Mouse (Mus musculus) left cerebral cortex, adult 2 months (tissue): Measurements from ENCODE around the gene Pabpc4. TPM values are rescaled to one million over a fixed set of nuclear protein-coding genes. Genes with fewer than 3 reads are reported as not detected.
A peak's percentile ranks its signal among the peaks of the same experiment; 100 is the strongest.

Source experiments
- DNase-seq, 2 experiments: peaks; one replicate each; pipeline ENCODE4 v3.0.0; 2021 to 2022; ENCODE audit warnings: low spot score in 2 of 2, mixed read lengths in 1 of 2; ENCODE audit errors: extremely low spot score in 1 of 2
- H3K27ac ChIP-seq: fragments of 200-600 bp; 2 replicates; pipeline ENCODE4 v1.8.1; 2022
- H3K4me3 ChIP-seq: fragments of 200-600 bp; 2 replicates; pipeline ENCODE4 v1.8.1; 2022
- CTCF ChIP-seq: fragments of 200-600 bp; IDR thresholded peaks from 2 replicates; pipeline ENCODE4 v1.8.1; 2022; ENCODE audit warnings: antibody characterized with exemption, mild to moderate bottlenecking, moderate library complexity
- intact Hi-C: fragments of 180-260 bp; cut with DNase I; formaldehyde crosslinking; loops from one replicate; pipeline ENCODE4 v1.15.1; 2025
- long read RNA-seq, 2 experiments: library from polyadenylated mRNA; stranded (forward); transcript quantifications; one replicate each; pipeline ENCODE4 v2.0.0; 2021; ENCODE audit warnings: borderline mapping rate in 2 of 2
- total RNA-seq, 2 experiments: library from RNA; stranded (reverse); gene quantifications; 2 replicates each; pipeline ENCODE4 v1.2.3; 2021

Pabpc4 gene
- total RNA-seq: 10 to 100 TPM; 44.9 to 45.4 TPM
- long read RNA-seq, experiment 1, transcript Pabpc4-202 (15 exons, 3,019 nt): major isoform, 9 of 33 reads
- long read RNA-seq, experiment 1, partial matches to known transcripts: 6 of 33 reads
- long read RNA-seq, experiment 1, other reads (novel, unspliced or antisense): 13 of 33 reads
- long read RNA-seq, experiment 2, transcript Pabpc4-202 (15 exons, 3,019 nt): major isoform, 8 of 23 reads
- long read RNA-seq, experiment 2, partial matches to known transcripts: 3 of 23 reads
- long read RNA-seq, experiment 2, other reads (novel, unspliced or antisense): 10 of 23 reads

GRCm38 (mm10) chr4:123261721-123262401 lies at the start of gene Pabpc4:
Gene Pabpc4, plus strand, starts transcription at chr4:123262351.
- no peak for TF ChIP-seq CTCF
- intact Hi-C loops: no loop called here
- no peak within 1 kb of the TSS for H3K27ac ChIP-seq
- no peak for DNase-seq
- H3K4me3 ChIP-seq: no peak within 1 kb of the TSS

- no peak overlapping the region for H3K4me3 ChIP-seq
- no peak for TF ChIP-seq CTCF
- no peak overlapping the region for H3K27ac ChIP-seq
- no peak for DNase-seq
- intact Hi-C loops: no loop called here
These were observed 48.2 kb upstream of the Pabpc4 start for GRCm38 (mm10) chr4:123213975-123214374.

GRCm38 (mm10) chr4:123215367-123215766 lies 46.8 kb upstream of the Pabpc4 start:
- H3K27ac ChIP-seq: no peak overlapping the region
- no peak for TF ChIP-seq CTCF
- no peak overlapping the region for H3K4me3 ChIP-seq
- intact Hi-C loops: no loop called here
- DNase-seq: no peak

DNA sequence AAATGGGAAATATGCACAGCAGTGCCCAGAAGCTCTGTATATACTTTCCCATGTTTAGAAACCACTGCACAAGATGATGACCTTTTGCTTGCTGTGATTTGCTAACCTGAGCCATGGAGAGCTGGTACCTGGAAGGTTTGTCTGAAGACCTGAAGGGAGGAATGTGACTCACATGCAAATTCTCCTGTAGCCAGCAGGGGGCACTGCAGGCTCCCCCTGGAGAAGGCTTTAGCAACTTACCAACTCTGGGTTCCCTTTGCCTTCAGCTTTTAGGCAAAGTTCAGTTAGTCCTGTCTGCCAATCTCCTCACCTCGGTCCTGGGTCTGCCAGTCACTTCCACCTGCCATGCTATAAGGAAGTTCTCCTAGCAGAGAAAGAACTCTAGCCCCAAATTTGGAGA lies 45.4 kb upstream of the Pabpc4 start:
- intact Hi-C loops: no loop called here
- peak; percentile 50 to 53 for DNase-seq
- H3K4me3 ChIP-seq: no peak overlapping the region

GRCm38 (mm10) chr4:123219720-123220357 lies 42.3 kb upstream of the Pabpc4 start:
- Histone ChIP-seq H3K4me3 (no peak overlapping the region), H3K27ac (no peak overlapping the region)
- peak; percentile 98 for TF ChIP-seq CTCF
- intact Hi-C loops: loop anchor here (1.0 kb wide), 1 partner anchor 34 kb away; no protein-coding TSS in a partner anchor
- peak; percentile 76 to 81 for DNase-seq

More for the DNA sequence above, 45.4 kb upstream of the Pabpc4 start:
- H3K27ac ChIP-seq: no peak overlapping the region
- TF ChIP-seq CTCF: peak; percentile 98

DNA sequence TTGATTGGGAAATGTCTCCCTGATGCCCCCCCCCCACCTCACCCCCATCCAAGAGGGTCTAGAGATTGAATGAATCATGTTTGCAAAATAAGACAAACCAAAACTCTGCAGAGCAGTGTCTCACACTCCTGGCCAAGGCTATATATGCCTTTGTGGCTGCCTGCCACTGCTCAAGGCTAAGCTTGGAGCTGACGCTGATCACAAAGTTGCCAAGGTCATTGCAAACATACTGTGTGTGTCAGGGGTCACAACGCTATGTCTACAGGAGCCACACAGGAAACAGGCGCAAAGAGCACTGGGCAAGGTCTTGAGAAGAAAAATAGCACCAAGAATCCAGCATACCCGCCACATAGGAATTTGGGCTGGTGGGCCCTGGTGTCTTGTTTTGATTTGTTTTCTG lies 41.5 kb upstream of the Pabpc4 start:
- no peak for TF ChIP-seq CTCF
- DNase-seq: no peak
- no peak overlapping the region for H3K4me3 ChIP-seq
- intact Hi-C loops: no loop called here
- no peak overlapping the region for H3K27ac ChIP-seq

DNA sequence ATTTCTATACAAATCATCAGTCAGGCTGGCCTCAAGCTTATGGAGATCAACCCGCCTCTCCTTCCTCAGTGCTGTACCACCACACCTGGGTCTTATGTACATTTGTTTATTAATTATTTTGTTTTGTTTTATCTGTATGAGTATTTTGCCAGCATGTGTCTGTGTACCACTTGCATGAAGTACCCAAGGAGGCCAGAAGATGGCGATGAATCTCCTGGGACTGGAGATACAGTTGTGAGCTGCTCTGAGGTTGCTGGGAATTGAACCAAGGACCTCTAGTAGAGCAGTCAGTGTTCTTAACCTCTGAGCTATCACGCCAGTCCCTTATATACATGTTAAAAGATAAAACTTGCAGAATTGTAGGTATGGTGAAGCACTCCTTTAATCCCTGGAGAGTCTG lies 38.8 kb upstream of the Pabpc4 start:
- DNase-seq: no peak
- no peak overlapping the region for H3K27ac ChIP-seq
- no peak overlapping the region for H3K4me3 ChIP-seq
- intact Hi-C loops: no loop called here
- TF ChIP-seq CTCF: peak; percentile 47

GRCm38 (mm10) chr4:123225718-123226403 lies 36.3 kb upstream of the Pabpc4 start:
- no peak for TF ChIP-seq CTCF
- intact Hi-C loops: no loop called here
- Histone ChIP-seq H3K27ac (no peak overlapping the region), H3K4me3 (no peak overlapping the region)
- DNase-seq: no peak

- no peak for DNase-seq
- intact Hi-C loops: no loop called here
These were observed 34.4 kb upstream of the Pabpc4 start for GRCm38 (mm10) chr4:123227707-123228106.

DNA sequence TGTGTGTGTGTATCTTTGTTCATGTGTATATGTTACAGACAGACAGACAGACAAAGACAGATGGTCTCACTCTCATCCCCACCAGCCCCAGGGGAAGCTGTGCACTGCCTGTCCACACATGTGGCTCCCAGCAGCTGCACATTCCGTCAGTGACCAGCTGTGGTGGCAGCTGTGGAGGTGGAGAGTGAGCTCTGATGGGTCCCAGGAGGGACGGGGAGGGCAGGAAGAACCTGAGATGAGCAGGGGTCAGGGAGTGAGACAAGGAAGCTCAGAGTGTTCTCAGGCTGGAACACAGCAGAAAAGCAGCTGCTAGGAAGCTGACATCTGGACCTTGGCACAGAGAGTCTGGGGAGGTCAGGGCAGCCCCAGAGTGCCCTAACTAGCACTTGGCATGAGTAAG lies 33.9 kb upstream of the Pabpc4 start:
- no peak for DNase-seq
- no peak for TF ChIP-seq CTCF
- Histone ChIP-seq H3K27ac (no peak overlapping the region), H3K4me3 (no peak overlapping the region)
- intact Hi-C loops: no loop called here

More at GRCm38 (mm10) chr4:123227707-123228106, 34.4 kb upstream of the Pabpc4 start:
- no peak overlapping the region for H3K27ac ChIP-seq
- H3K4me3 ChIP-seq: no peak overlapping the region
- no peak for TF ChIP-seq CTCF

DNA sequence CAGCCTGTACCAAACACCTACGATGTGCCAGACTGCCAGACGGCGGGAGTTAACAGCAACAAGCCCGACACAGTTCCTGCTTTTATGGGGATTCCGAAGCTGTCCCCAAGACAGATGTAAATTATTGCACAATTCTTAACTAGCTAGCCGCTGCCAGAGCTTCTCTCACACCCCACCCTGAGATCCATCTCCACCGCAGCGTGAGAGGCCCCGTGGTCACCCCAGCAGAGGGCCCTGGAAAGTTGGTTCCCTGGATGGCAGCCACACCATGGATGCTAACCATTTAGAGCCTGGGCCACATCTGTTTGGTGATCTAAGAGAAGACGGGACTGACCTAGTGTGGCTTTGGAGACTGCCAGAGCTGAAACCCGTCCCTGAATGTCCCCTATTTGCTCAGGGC lies 33.0 kb upstream of the Pabpc4 start:
- no peak for TF ChIP-seq CTCF

DNA sequence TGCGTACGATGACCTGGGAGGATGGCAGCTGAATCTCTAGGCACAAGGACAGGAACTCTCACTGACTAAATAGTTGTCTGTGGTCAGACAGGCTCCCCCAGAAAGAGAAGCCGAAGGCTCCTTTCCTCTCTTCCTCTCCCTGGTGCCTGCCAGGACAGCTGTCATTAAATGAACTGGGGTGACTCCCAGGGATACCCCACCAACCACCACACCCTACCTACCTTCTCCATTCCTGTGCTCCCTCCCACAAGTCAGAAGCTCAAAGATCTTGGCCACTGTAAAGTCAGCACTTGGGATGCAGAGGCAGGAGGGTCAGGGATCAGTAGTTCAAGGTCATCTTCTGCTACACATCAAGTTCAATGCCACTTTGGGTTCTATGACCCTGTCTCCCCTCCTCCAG lies 29.3 kb upstream of the Pabpc4 start:
- no peak for TF ChIP-seq CTCF
- Histone ChIP-seq H3K4me3 (no peak overlapping the region), H3K27ac (no peak overlapping the region)
- intact Hi-C loops: no loop called here
- DNase-seq: no peak

More for the DNA sequence above, 33.0 kb upstream of the Pabpc4 start:
- intact Hi-C loops: no loop called here
- no peak for DNase-seq
- H3K27ac ChIP-seq: no peak overlapping the region
- H3K4me3 ChIP-seq: no peak overlapping the region
